Mouse (Mus musculus): ENCODE results near the gene Inpp5a. TPM values are rescaled to one million over a fixed set of nuclear protein-coding genes. Genes with fewer than 3 reads are reported as not detected.

Inpp5a gene
- polyA plus RNA-seq, 1 experiment: 28.1 TPM

DNA sequence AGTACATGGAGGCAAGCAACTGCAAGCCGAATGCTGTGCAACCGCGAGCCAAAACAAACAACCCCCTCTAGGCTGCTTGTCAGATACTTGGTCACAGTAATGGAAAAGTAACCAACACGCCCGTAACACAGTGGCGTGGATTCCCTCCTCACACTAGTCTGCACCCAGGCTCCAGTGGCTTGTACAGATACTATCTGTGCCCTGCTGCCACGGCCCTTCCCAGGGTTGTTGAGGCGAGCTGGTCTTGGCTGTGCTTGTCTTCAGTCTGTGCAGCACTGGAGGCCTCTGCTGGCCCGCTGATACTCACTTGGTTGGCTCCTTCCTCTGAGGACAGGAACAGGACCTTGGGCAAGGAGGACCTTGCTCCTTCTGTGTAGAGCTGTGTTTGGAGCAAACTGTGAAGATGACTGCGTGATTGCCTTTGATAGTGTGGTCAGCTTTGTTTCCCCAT, 52.9 kb downstream of the Inpp5a start:
- H3K27ac ChIP-seq (ENCODE audit: control insufficient read depth, insufficient read depth, low read depth, low read length, poor library complexity): peak overlapping the region; percentile 15; the same call in 1 of the 2 replicates
- no peak for TF ChIP-seq CTCF (IDR thresholded peaks at IDR 0.05; ENCODE audit: control insufficient read depth, insufficient read depth, low read length)
- TF ChIP-seq POLR2A (IDR thresholded peaks at IDR 0.05; ENCODE audit: borderline replicate concordance, control insufficient read depth, low read depth, low read length): no peak
- WGBS: 56% methylated on average over 10 of the region's 10 CpGs
- peaks cover 3% of the 10 kb centered on the region for H3K4me1 ChIP-seq (ENCODE audit: control insufficient read depth, insufficient read depth, low read length)
- no peak overlapping the region for H3K4me3 ChIP-seq (replicated peaks; ENCODE audit: control insufficient read depth, low read depth, low read length)

- no peak overlapping the region for H3K27ac ChIP-seq (ENCODE audit: control insufficient read depth, insufficient read depth, low read depth, low read length, poor library complexity)
- TF ChIP-seq POLR2A (IDR thresholded peaks at IDR 0.05; ENCODE audit: borderline replicate concordance, control insufficient read depth, low read depth, low read length) (no peak), CTCF (IDR thresholded peaks at IDR 0.05; ENCODE audit: control insufficient read depth, insufficient read depth, low read length) (no peak)
- WGBS: 80% methylated on average over 8 of the region's 8 CpGs
Observed at GRCm38 (mm10) chr7:139445621-139446020, 56.7 kb downstream of the Inpp5a start.

DNA sequence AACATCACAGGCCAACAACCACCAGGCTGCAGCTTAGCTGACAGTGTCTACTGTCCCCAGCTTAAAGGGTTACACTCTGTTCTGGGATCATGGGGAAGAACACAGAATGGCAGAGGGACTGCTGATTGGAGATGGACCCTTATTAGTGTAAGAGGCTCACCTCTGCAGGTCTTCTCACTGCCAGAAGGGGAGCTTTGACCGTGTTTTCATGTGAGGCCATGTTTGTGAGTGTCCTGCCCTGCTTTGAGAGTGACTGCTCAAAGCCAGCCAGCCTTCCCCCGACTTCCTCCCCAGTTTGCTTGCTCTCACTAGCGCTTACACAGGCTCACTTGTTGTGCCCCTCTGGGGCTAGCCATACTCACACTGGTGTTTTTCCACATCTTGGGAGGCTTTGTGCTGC, 58.5 kb downstream of the Inpp5a start:
- WGBS: 76% methylated on average over 3 of the region's 3 CpGs
- TF ChIP-seq POLR2A (IDR thresholded peaks at IDR 0.05; ENCODE audit: borderline replicate concordance, control insufficient read depth, low read depth, low read length): no peak
- TF ChIP-seq CTCF (IDR thresholded peaks at IDR 0.05; ENCODE audit: control insufficient read depth, insufficient read depth, low read length): no peak
- Histone ChIP-seq H3K4me1 (ENCODE audit: control insufficient read depth, insufficient read depth, low read length) (no peaks in the 10 kb centered on the region; the same call in 1 of the 2 replicates), H3K27ac (ENCODE audit: control insufficient read depth, insufficient read depth, low read depth, low read length, poor library complexity) (no peak overlapping the region), H3K4me3 (replicated peaks; ENCODE audit: control insufficient read depth, low read depth, low read length) (no peak overlapping the region)

More at GRCm38 (mm10) chr7:139445621-139446020, 56.7 kb downstream of the Inpp5a start:
- no peak overlapping the region for H3K4me3 ChIP-seq (replicated peaks; ENCODE audit: control insufficient read depth, low read depth, low read length)
- peaks cover 3% of the 10 kb centered on the region; the same call in 1 of the 2 replicates for H3K4me1 ChIP-seq (ENCODE audit: control insufficient read depth, insufficient read depth, low read length)

DNA sequence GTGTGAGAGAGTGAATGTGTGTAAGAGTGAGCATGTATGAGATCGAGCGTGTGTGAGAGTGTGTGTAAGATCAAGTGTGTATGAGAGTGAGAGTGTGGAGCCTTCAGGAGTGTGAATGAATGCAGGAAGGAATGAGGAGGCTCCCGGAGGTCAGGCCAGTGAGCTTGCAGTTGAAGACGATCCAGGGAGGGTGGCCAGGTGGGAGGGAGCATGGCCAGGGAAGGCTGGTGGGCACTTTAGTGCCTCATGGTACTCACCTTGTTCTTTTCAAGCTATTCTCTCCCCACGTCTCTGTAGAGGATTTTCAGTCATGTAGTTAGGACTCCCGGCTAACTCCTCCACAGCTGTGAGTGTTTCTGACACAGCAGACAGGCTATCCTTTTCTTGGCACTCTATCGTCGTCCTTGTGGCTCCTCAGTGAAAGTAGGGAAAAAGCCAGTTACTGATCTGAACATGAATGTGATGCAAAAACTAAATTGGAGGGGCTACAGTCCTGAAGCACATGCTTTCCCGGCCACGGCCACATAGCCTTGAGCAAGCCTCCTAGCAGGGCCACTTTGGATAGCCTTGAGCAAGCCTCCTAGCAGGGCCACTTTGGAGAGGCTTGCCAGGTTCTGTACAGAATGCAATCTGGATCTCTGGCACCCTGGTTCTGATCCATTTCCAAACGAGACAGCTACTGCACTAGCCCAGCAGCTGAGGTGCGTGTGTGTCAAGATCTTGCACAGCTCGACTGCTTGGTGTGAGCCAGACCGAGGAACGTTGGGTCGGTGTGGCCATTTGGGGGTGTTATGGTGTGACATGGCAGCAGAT, 61.5 kb downstream of the Inpp5a start:
- no peaks in the 10 kb centered on the region for H3K4me1 ChIP-seq (ENCODE audit: control insufficient read depth, insufficient read depth, low read length)
- 85% methylated on average over 16 of the region's 16 CpGs for WGBS

GRCm38 (mm10) chr7:139451711-139452110, 62.8 kb downstream of the Inpp5a start:
- H3K4me1 ChIP-seq (ENCODE audit: control insufficient read depth, insufficient read depth, low read length): no peaks in the 10 kb centered on the region
- WGBS: 89% methylated on average over 5 of the region's 5 CpGs
- no peak for TF ChIP-seq CTCF (IDR thresholded peaks at IDR 0.05; ENCODE audit: control insufficient read depth, insufficient read depth, low read length)
- TF ChIP-seq POLR2A (IDR thresholded peaks at IDR 0.05; ENCODE audit: borderline replicate concordance, control insufficient read depth, low read depth, low read length): no peak
- H3K4me3 ChIP-seq (replicated peaks; ENCODE audit: control insufficient read depth, low read depth, low read length): no peak overlapping the region
- H3K27ac ChIP-seq (ENCODE audit: control insufficient read depth, insufficient read depth, low read depth, low read length, poor library complexity): no peak overlapping the region

More for the DNA sequence above, 61.5 kb downstream of the Inpp5a start:
- Histone ChIP-seq H3K27ac (ENCODE audit: control insufficient read depth, insufficient read depth, low read depth, low read length, poor library complexity) (no peak overlapping the region), H3K4me3 (replicated peaks; ENCODE audit: control insufficient read depth, low read depth, low read length) (no peak overlapping the region)
- TF ChIP-seq CTCF (IDR thresholded peaks at IDR 0.05; ENCODE audit: control insufficient read depth, insufficient read depth, low read length) (no peak), POLR2A (IDR thresholded peaks at IDR 0.05; ENCODE audit: borderline replicate concordance, control insufficient read depth, low read depth, low read length) (no peak)

DNA sequence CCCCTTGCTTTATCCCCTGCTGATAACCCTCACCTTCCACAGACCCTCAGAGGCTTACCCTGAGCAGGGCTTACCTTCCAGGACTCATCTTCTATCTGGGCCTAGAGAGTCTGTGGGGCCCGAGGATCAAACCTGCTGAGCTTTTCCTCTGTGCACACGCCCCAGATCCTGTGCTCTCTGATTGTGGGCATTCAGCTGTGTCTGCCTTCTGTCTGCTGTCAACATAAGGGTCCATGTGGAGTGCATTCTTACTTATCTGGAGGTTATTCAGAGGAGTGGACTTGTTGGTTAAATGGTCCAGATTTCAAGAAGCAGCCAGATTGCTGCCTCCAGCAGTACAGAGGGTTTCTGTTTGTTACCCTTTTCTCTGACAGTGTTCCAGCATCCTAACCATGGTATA, 63.3 kb downstream of the Inpp5a start:
- WGBS: 57% methylated on average over 2 of the region's 2 CpGs
- H3K4me1 ChIP-seq (ENCODE audit: control insufficient read depth, insufficient read depth, low read length): no peaks in the 10 kb centered on the region
- no peak overlapping the region for H3K4me3 ChIP-seq (replicated peaks; ENCODE audit: control insufficient read depth, low read depth, low read length)
- TF ChIP-seq CTCF (IDR thresholded peaks at IDR 0.05; ENCODE audit: control insufficient read depth, insufficient read depth, low read length): no peak
- TF ChIP-seq POLR2A (IDR thresholded peaks at IDR 0.05; ENCODE audit: borderline replicate concordance, control insufficient read depth, low read depth, low read length): no peak
- no peak overlapping the region for H3K27ac ChIP-seq (ENCODE audit: control insufficient read depth, insufficient read depth, low read depth, low read length, poor library complexity)

DNA sequence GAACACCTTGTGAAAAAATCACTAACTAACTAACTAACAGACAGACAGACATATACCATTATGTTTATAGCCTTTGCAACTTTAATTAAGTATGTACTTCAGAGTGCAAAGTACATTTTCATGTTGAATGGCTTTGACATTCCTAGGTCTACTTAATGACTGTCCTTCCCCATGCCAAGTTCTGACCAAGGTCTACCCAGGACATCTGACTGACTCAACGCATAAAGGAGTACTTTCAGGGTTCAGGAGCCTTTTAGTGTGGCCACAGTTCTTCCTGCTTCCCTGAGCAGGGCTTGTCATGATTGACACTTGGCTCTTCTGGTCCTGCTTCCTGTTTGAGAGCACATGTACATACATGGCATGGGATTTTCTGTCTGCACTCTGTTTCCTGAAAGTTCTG, 64.3 kb downstream of the Inpp5a start:
- 18% methylated on average over 1 of the region's 1 CpGs for WGBS
- H3K27ac ChIP-seq (ENCODE audit: control insufficient read depth, insufficient read depth, low read depth, low read length, poor library complexity): no peak overlapping the region
- no peak for TF ChIP-seq POLR2A (IDR thresholded peaks at IDR 0.05; ENCODE audit: borderline replicate concordance, control insufficient read depth, low read depth, low read length)
- no peak for TF ChIP-seq CTCF (IDR thresholded peaks at IDR 0.05; ENCODE audit: control insufficient read depth, insufficient read depth, low read length)
- no peaks in the 10 kb centered on the region for H3K4me1 ChIP-seq (ENCODE audit: control insufficient read depth, insufficient read depth, low read length)
- H3K4me3 ChIP-seq (replicated peaks; ENCODE audit: control insufficient read depth, low read depth, low read length): no peak overlapping the region

DNA sequence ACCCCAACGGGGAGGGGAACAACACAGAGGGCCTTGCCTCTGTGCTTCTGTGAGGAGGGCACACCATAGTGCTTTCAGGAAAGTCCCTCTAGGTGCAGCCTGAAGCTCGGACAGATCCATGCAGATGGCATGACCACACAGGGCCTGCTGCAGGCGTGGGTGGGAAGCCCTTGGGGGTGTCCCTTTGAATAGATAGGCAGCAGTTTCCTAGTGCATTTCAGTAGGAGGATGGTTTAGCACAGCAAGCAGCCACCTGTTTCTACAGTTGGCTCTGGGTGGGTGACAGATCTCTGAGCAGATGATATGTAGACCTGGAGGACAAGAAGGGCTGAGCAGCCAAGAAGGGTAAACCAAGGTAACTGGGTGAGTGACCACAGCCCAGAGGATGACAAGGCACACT, 65.4 kb downstream of the Inpp5a start:
- WGBS: 68% methylated on average over 3 of the region's 3 CpGs
- TF ChIP-seq CTCF (IDR thresholded peaks at IDR 0.05; ENCODE audit: control insufficient read depth, insufficient read depth, low read length) (no peak), POLR2A (IDR thresholded peaks at IDR 0.05; ENCODE audit: borderline replicate concordance, control insufficient read depth, low read depth, low read length) (no peak)
- no peaks in the 10 kb centered on the region for H3K4me1 ChIP-seq (ENCODE audit: control insufficient read depth, insufficient read depth, low read length)

More for the DNA sequence above, 65.4 kb downstream of the Inpp5a start:
- Histone ChIP-seq H3K27ac (ENCODE audit: control insufficient read depth, insufficient read depth, low read depth, low read length, poor library complexity) (no peak overlapping the region), H3K4me3 (replicated peaks; ENCODE audit: control insufficient read depth, low read depth, low read length) (no peak overlapping the region)
